Mouse (Mus musculus) left cerebral cortex, adult 11 months (tissue): Measurements from ENCODE around the gene Rfx8.

Source experiments
- DNase-seq: peaks from one replicate; pipeline ENCODE4 v3.0.0; 2022; ENCODE audit warnings: low spot score

Rfx8 gene

GRCm38 (mm10) chr1:39720632-39721350 is at the start of gene Rfx8:
TSS of gene Rfx8 (minus strand) at chr1:39720997.
- no peak for DNase-seq

- DNase-seq: no peak
Measured at GRCm38 (mm10) chr1:39770436-39770835, 49.6 kb upstream of the Rfx8 start.

- no peak for DNase-seq
Measured at GRCm38 (mm10) chr1:39768017-39768416, 47.2 kb upstream of the Rfx8 start.

GRCm38 (mm10) chr1:39765854-39766493 is 45.2 kb upstream of the Rfx8 start:
- no peak for DNase-seq

- DNase-seq: peak; percentile 76
Measured at GRCm38 (mm10) chr1:39762025-39762370, 41.2 kb upstream of the Rfx8 start.

GRCm38 (mm10) chr1:39761211-39762024 is 40.6 kb upstream of the Rfx8 start:
- peak; percentile 49 for DNase-seq

GRCm38 (mm10) chr1:39760181-39760715 is 39.5 kb upstream of the Rfx8 start:
- DNase-seq: no peak

- no peak for DNase-seq
Measured at GRCm38 (mm10) chr1:39759231-39760175, 38.7 kb upstream of the Rfx8 start.

GRCm38 (mm10) chr1:39758244-39758643 is 37.4 kb upstream of the Rfx8 start:
- DNase-seq: no peak

GRCm38 (mm10) chr1:39756952-39757351 is 36.2 kb upstream of the Rfx8 start:
- no peak for DNase-seq

GRCm38 (mm10) chr1:39754224-39754957 is 33.6 kb upstream of the Rfx8 start:
- DNase-seq: no peak

- DNase-seq: no peak
Measured at GRCm38 (mm10) chr1:39751537-39751936, 30.7 kb upstream of the Rfx8 start.

GRCm38 (mm10) chr1:39749664-39750063 is 28.9 kb upstream of the Rfx8 start:
- no peak for DNase-seq

GRCm38 (mm10) chr1:39749214-39749613 is 28.4 kb upstream of the Rfx8 start:
- no peak for DNase-seq

- DNase-seq: no peak
Measured at GRCm38 (mm10) chr1:39748666-39749065, 27.9 kb upstream of the Rfx8 start.

GRCm38 (mm10) chr1:39746464-39746863 is 25.7 kb upstream of the Rfx8 start:
- DNase-seq: no peak

GRCm38 (mm10) chr1:39740948-39741347 is 20.2 kb upstream of the Rfx8 start:
- no peak for DNase-seq

GRCm38 (mm10) chr1:39740002-39740401 is 19.2 kb upstream of the Rfx8 start:
- no peak for DNase-seq

- DNase-seq: no peak
Measured at GRCm38 (mm10) chr1:39735927-39736604, 15.3 kb upstream of the Rfx8 start.

- DNase-seq: no peak
Measured at GRCm38 (mm10) chr1:39735493-39735892, 14.7 kb upstream of the Rfx8 start.
